Mouse (Mus musculus): ENCODE results near the gene Mtch1. TPM values are rescaled to one million over a fixed set of nuclear protein-coding genes. Genes with fewer than 3 reads are reported as not detected.

Mtch1 gene
- total and polyA plus RNA-seq, 3 experiments, result 66.1 to 143 (median 110) TPM

DNA sequence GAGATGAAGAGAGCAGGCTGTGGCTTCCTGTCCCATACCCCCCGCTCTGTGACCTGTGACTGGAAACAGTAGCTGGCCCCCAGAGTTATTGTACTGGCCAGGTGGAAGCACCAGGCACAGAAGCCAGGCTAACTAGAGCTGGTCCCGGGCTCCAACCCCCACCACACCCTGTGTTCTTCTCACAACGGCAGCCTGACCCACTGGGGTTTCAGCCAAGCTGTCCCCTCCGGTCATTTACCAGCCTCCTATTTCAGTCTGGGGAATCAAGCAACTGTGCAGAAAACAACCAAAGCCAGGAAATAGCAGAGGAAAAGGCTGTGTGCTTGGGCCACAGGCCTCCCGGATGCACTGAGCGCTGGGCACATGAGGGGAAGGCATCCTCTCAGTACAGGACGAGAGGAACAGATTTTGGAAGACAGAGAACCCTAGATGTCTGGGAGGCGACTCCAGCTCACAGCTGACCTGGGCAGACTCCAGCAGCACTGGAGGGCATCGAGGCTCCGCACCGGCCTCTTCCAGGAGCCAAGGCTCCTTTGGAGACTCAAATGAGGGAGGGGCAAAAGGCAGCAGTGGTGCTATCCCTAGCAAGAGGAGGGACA, 8.5 kb downstream of the Mtch1 start:
- Histone ChIP-seq H3K9me3 (replicated peaks; ENCODE audit: low read length) (no peaks in the 10 kb centered on the region), H3K27ac (ENCODE audit: insufficient read depth, low read depth) (no peak overlapping the region)

DNA sequence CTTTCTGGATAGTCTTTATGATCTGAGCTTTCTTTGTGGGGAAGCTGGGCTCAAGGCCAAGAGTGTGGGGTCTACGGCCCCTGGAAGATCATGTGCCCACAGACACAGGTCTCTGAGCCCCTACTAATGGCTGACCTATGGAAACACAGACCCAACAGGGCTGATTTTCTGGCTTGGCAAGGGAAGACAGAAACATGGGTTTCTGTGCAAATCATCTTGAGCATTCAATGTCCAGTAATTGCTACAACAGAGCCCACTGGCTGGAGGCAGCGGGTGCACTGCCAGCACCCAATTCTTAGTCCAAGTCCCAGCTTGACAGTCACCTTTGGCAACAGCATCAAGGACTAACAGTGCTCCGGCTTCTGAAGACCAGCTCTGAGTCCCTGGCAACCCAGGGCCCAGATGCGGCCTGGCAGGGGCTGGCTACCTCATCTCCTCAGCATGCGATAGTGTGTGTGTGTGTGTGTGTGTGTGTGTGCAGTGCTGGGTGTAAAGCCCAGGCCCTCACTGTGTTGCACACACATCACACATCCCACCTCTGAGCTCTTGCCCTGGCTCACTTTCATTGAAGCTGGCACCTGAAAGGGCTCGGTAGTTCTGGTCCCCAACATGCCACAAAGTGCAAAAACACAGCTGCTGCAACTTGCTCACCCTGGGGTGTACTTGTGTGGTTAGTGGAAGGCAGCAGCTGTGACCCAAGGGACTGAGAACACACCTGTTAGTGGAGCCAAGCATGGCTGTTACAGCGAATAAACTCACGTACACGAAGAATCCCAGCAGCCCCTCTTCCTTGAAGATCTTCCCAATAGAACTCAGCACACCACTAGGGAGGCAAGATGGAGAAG, 9.5 kb downstream of the Mtch1 start:
- Histone ChIP-seq H3K27ac (ENCODE audit: insufficient read depth, low read depth) (no peak overlapping the region), H3K9me3 (replicated peaks; ENCODE audit: low read length) (no peaks in the 10 kb centered on the region), H3K4me2 (ENCODE audit: insufficient read depth, low read depth, poor library complexity, severe bottlenecking) (no peak overlapping the region), H3K79me2 (replicated peaks; ENCODE audit: control insufficient read depth, extremely low read depth, insufficient read depth, poor library complexity, severe bottlenecking) (no peaks in the 10 kb centered on the region), H3K4me3 (replicated peaks in 1 of 3; ENCODE audit: low read depth in 2 of 3, low read length in 2 of 3, poor library complexity in 1 of 3) (no peak overlapping the region), H3K4me1 (ENCODE audit: control insufficient read depth in 1 of 2, insufficient read depth in 2 of 2) (peaks cover 11 to 38% of the 10 kb centered on the region in 2 experiments), H3K27me3 (replicated peaks) (no peaks in the 10 kb centered on the region), H3K36me3 (replicated peaks in 1 of 2; ENCODE audit: control insufficient read depth in 1 of 2, insufficient read depth in 1 of 2, low read length in 1 of 2) (peaks cover 75 to 92% of the 10 kb centered on the region in 2 experiments), H3K9ac (ENCODE audit: insufficient read depth, low read depth) (no peak overlapping the region)
- DNase-seq (ENCODE audit: extremely low read depth), result no peak
- in situ Hi-C loops (cut with MboI; ENCODE audit: low pct_ligation_motif_present, low pct_unique_long_range_greater_than_20kb, low sequenced_read_pairs), result no loop called here
- dilution Hi-C loops (cut with MboI; ENCODE audit: extremely low pct_ligation_motif_present, extremely low pct_unique_long_range_greater_than_20kb, low sequenced_read_pairs), result no loop called here
- TF ChIP-seq RAD21 (IDR thresholded peaks at IDR 0.05; ENCODE audit: low read depth, low read length) (no peak), SIN3A (IDR thresholded peaks at IDR 0.05; ENCODE audit: low read length) (no peak), BHLHE40 (IDR thresholded peaks at IDR 0.05; ENCODE audit: low read depth, low read length) (no peak), ELF1 (IDR thresholded peaks at IDR 0.05; ENCODE audit: low read depth, low read length) (no peak), EP300 (IDR thresholded peaks at IDR 0.05; ENCODE audit: low read length) (no peak)

More for the DNA sequence above, 8.5 kb downstream of the Mtch1 start:
- Histone ChIP-seq H3K4me3 (replicated peaks in 1 of 3; ENCODE audit: low read depth in 2 of 3, low read length in 2 of 3, poor library complexity in 1 of 3) (no peak overlapping the region), H3K27me3 (replicated peaks) (no peaks in the 10 kb centered on the region), H3K9ac (ENCODE audit: insufficient read depth, low read depth) (no peak overlapping the region), H3K4me1 (ENCODE audit: control insufficient read depth in 1 of 2, insufficient read depth in 2 of 2) (peaks cover 11 to 39% of the 10 kb centered on the region in 2 experiments), H3K36me3 (replicated peaks in 1 of 2; ENCODE audit: control insufficient read depth in 1 of 2, insufficient read depth in 1 of 2, low read length in 1 of 2) (peaks cover 71 to 92% of the 10 kb centered on the region in 2 experiments), H3K79me2 (replicated peaks; ENCODE audit: control insufficient read depth, extremely low read depth, insufficient read depth, poor library complexity, severe bottlenecking) (no peaks in the 10 kb centered on the region), H3K4me2 (ENCODE audit: insufficient read depth, low read depth, poor library complexity, severe bottlenecking) (no peak overlapping the region)
- in situ Hi-C loops (cut with MboI; ENCODE audit: low pct_ligation_motif_present, low pct_unique_long_range_greater_than_20kb, low sequenced_read_pairs) (no loop called here), dilution Hi-C loops (cut with MboI; ENCODE audit: extremely low pct_ligation_motif_present, extremely low pct_unique_long_range_greater_than_20kb, low sequenced_read_pairs) (no loop called here)
- no peak for TF ChIP-seq EP300 (IDR thresholded peaks at IDR 0.05; ENCODE audit: low read length)
- TF ChIP-seq USF1 (IDR thresholded peaks at IDR 0.05; ENCODE audit: low read depth, low read length), result no peak
- no peak for DNase-seq (ENCODE audit: extremely low read depth)

DNA sequence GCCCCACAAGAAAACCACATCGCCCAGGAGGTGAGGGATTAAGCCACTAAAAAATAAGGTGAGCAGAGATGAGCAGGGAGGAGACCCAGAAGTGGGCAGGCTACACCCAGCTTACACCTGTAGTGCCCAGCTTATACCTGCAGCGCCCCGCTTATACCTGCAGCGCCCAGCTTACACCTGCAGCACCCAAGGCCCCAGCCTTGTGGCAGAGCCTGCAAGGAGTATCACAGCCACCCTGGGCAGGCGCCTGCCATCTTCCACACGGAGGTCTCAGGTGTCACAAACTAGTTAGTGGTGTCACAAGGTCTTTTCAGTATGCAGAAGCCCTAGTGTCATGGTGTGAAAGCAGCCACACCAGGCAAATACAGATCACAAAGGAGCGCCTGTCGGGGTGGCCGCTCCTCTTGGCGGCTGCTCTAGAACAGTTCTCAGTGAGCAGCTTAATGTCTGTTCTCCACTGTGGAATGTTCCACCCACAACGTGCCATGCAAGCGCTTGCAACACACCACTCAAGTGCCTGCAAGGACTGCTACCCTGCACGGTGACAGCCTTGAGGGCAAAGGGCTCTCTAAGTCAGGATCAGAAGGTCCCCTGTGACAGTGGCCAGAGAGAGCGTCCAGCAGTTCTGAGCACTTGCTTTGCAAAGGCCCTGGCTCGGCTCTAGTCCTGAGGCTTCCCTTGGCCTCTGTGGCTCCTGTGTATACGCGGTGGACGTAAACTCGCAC, 11.3 kb downstream of the Mtch1 start:
- H3K4me3 ChIP-seq (replicated peaks in 1 of 3; ENCODE audit: low read depth in 2 of 3, low read length in 2 of 3, poor library complexity in 1 of 3), result no peak overlapping the region
- H3K4me1 ChIP-seq (ENCODE audit: control insufficient read depth in 1 of 2, insufficient read depth in 2 of 2), result peaks cover 2 to 25% of the 10 kb centered on the region in 2 experiments
- H3K27ac ChIP-seq (ENCODE audit: insufficient read depth, low read depth), result no peak overlapping the region
- H3K4me2 ChIP-seq (ENCODE audit: insufficient read depth, low read depth, poor library complexity, severe bottlenecking), result no peak overlapping the region
- peaks cover 85 to 93% of the 10 kb centered on the region in 2 experiments for H3K36me3 ChIP-seq (replicated peaks in 1 of 2; ENCODE audit: control insufficient read depth in 1 of 2, insufficient read depth in 1 of 2, low read length in 1 of 2)
- H3K9me3 ChIP-seq (replicated peaks; ENCODE audit: low read length), result no peaks in the 10 kb centered on the region
- DNase-seq (ENCODE audit: extremely low read depth), result no peak
- no peak overlapping the region for H3K9ac ChIP-seq (ENCODE audit: insufficient read depth, low read depth)
- dilution Hi-C loops (cut with MboI; ENCODE audit: extremely low pct_ligation_motif_present, extremely low pct_unique_long_range_greater_than_20kb, low sequenced_read_pairs) (no loop called here), in situ Hi-C loops (cut with MboI; ENCODE audit: low pct_ligation_motif_present, low pct_unique_long_range_greater_than_20kb, low sequenced_read_pairs) (no loop called here)
- TF ChIP-seq CHD1 (IDR thresholded peaks at IDR 0.05; ENCODE audit: low read depth, low read length), result no peak
- TF ChIP-seq RCOR1 (conservative IDR thresholded peaks at IDR 0.05; ENCODE audit: low read depth, low read length), result no peak
- TF ChIP-seq POLR2AphosphoS2 (IDR thresholded peaks at IDR 0.05; ENCODE audit: low read depth, low read length), result no peak
- no peak for TF ChIP-seq RAD21 (IDR thresholded peaks at IDR 0.05; ENCODE audit: low read depth, low read length)
- no peak for TF ChIP-seq SIN3A (IDR thresholded peaks at IDR 0.05; ENCODE audit: low read length)
- TF ChIP-seq JUN (IDR thresholded peaks at IDR 0.05; ENCODE audit: insufficient read depth, low read depth, low read length), result no peak
- no peaks in the 10 kb centered on the region for H3K27me3 ChIP-seq (replicated peaks)
- no peaks in the 10 kb centered on the region for H3K79me2 ChIP-seq (replicated peaks; ENCODE audit: control insufficient read depth, extremely low read depth, insufficient read depth, poor library complexity, severe bottlenecking)

Data from CH12.LX (cell line).